9 mouse cellular contexts compared by ENCODE assay signal in genomic region chr9:48586332-48586731, GRCm38 (mm10). TPM values are rescaled to one million over a fixed set of nuclear protein-coding genes. Genes with fewer than 3 reads are reported as not detected.
DNase-seq lines count a peak whose midpoint lies in the region; ATAC-seq and TF ChIP-seq lines count a peak whose summit lies in the region.
"Had no signal": no experiment of that assay in that cellular context is flagged by ENCODE, and none has a peak within 500 bp of the region (broad histone marks: within the 10 kb centered on the region; RNA-seq: fewer than 3 reads in every experiment).

No protein-coding gene starts in this region.

- intact Hi-C loops in gastrocnemius, adult 2 months (cut with DNase I) = loop anchor here (2.0 kb wide), 1 partner anchor 320 kb away; no protein-coding TSS in a partner anchor

- no peaks in the 10 kb centered on the region for H3K9me3 ChIP-seq in forebrain, postnatal 0 days (ENCODE audit: low read length)
- no peaks in the 10 kb centered on the region for H3K9me3 ChIP-seq in forebrain, embryonic 12.5 days
- peaks cover 18% of the 10 kb centered on the region for H3K9me3 ChIP-seq in E14TG2a.4 (ENCODE audit: low read length)

- peak; percentile 56; the same call in 1 of the 2 replicates for ATAC-seq in forebrain, postnatal 0 days
- ATAC-seq in forebrain, embryonic 12.5 days (ENCODE audit: low FRiP score) = no peak

- DNase-seq in forebrain, postnatal 0 days = peak; percentile 88
- DNase-seq in c-Kit-positive CD71-positive TER-119-positive erythroid progenitor cells, embryonic 14.5 days (ENCODE audit: low spot score) = peak; percentile 49
- DNase-seq in gastrocnemius, adult 2 months = peak; percentile 70
- DNase-seq in layer of hippocampus, postnatal 14 days (ENCODE audit: low spot score in 2 of 2) = peak; percentile 42 to 50
- peak; percentile 75 for DNase-seq in mesoderm, embryonic 11.5 days (ENCODE audit: low read depth, low spot score)
- DNase-seq in splenic B cell, adult 2 months (ENCODE audit: low read depth, low spot score) = peak; percentile 82

- WGBS in forebrain, postnatal 0 days = 5% methylated on average over 4 of the region's 4 CpGs
- WGBS in forebrain, embryonic 12.5 days = 7% methylated on average over 4 of the region's 4 CpGs

- H3K4me2 ChIP-seq in forebrain, postnatal 0 days (ENCODE audit: low read depth) = no peak overlapping the region
- no peak overlapping the region for H3K4me2 ChIP-seq in forebrain, embryonic 12.5 days

- no peaks in the 10 kb centered on the region for H3K27me3 ChIP-seq in forebrain, postnatal 0 days (ENCODE audit: insufficient read depth, low read length)
- H3K27me3 ChIP-seq in forebrain, embryonic 12.5 days = peaks cover 4% of the 10 kb centered on the region; the same call in 1 of the 2 replicates
- no peaks in the 10 kb centered on the region for H3K27me3 ChIP-seq in E14TG2a.4 (ENCODE audit: insufficient read depth, low read length)
- H3K27me3 ChIP-seq in splenic B cell, adult 2 months (ENCODE audit: control insufficient read depth, insufficient read depth, low read length, poor library complexity, severe bottlenecking) = no peaks in the 10 kb centered on the region

- H3K36me3 ChIP-seq in forebrain, postnatal 0 days (ENCODE audit: insufficient read depth) = no peaks in the 10 kb centered on the region
- no peaks in the 10 kb centered on the region for H3K36me3 ChIP-seq in forebrain, embryonic 12.5 days (replicated peaks)
- no peaks in the 10 kb centered on the region for H3K36me3 ChIP-seq in E14TG2a.4 (ENCODE audit: insufficient read depth, low read length)
- H3K36me3 ChIP-seq in splenic B cell, adult 2 months (ENCODE audit: control insufficient read depth, insufficient read depth, low read length, poor library complexity, severe bottlenecking) = no peaks in the 10 kb centered on the region

- H3K27ac ChIP-seq in forebrain, postnatal 0 days (ENCODE audit: low read depth, low read length) = no peak overlapping the region
- H3K27ac ChIP-seq in forebrain, embryonic 12.5 days = no peak overlapping the region
- H3K27ac ChIP-seq in gastrocnemius, adult 2 months = no peak overlapping the region

- peak; percentile 84 for TF ChIP-seq CTCF in forebrain, postnatal 0 days (IDR thresholded peaks at IDR 0.05; ENCODE audit: low read depth)
- TF ChIP-seq CTCF in E14TG2a.4 (conservative IDR thresholded peaks at IDR 0.05; ENCODE audit: low read length) = peak; percentile 69
- peak; percentile 94 for TF ChIP-seq CTCF in gastrocnemius, adult 2 months (IDR thresholded peaks at IDR 0.05)

- no peaks in the 10 kb centered on the region for H3K4me1 ChIP-seq in forebrain, postnatal 0 days (ENCODE audit: insufficient read depth)
- 0 out of 2 replicates have a peak, but pooled peaks cover 4% of the 10 kb centered on the region for H3K4me1 ChIP-seq in forebrain, embryonic 12.5 days
- no peaks in the 10 kb centered on the region for H3K4me1 ChIP-seq in E14TG2a.4 (replicated peaks; ENCODE audit: low read depth, low read length)
- H3K4me1 ChIP-seq: megakaryocyte, embryonic 14.5 days had no signal

- H3K9ac ChIP-seq in forebrain, postnatal 0 days = no peak overlapping the region
- H3K9ac ChIP-seq in forebrain, embryonic 12.5 days = no peak overlapping the region

- no peak overlapping the region for H3K4me3 ChIP-seq in forebrain, postnatal 0 days (ENCODE audit: low read depth, low read length)
- H3K4me3 ChIP-seq in forebrain, embryonic 12.5 days (replicated peaks) = no peak overlapping the region
- H3K4me3 ChIP-seq in E14TG2a.4 (replicated peaks; ENCODE audit: low read length) = no peak overlapping the region
- no peak overlapping the region for H3K4me3 ChIP-seq in gastrocnemius, adult 2 months
- H3K4me3 ChIP-seq: megakaryocyte, embryonic 14.5 days had no signal

RNA-seq across cellular contexts. Expression of gene Nnmt, which starts 18.6 kb away (rescaled TPM):
- total RNA-seq in forebrain, postnatal 0 days (2014; rRNA removed) = 3.1 and 4.6 TPM in 2 replicates
- 5.5 and 5.7 TPM in 2 replicates for polyA plus RNA-seq in forebrain, postnatal 0 days (2015; fragmentation: Nextera tagmentation; extraction: Ambion mirVana)
- polyA plus RNA-seq in forebrain, embryonic 12.5 days (2016; fragmentation: Nextera tagmentation; extraction: Ambion mirVana) = 1.2 and 2.1 TPM in 2 replicates
- total RNA-seq in gastrocnemius, adult 2 months (2021) = 1 to 10 TPM; 1.5 to 3.0 TPM
- 1 to 10 TPM; 2.7 to 4.1 TPM for total RNA-seq in layer of hippocampus, postnatal 14 days (2021)
